8 mouse cellular contexts compared by ENCODE assay signal in genomic region chr14:23575951-23576350, GRCm38 (mm10).
A peak's percentile ranks its signal among the peaks of the same experiment; 100 is the strongest.
DNase-seq lines count a peak whose midpoint lies in the region; ATAC-seq and TF ChIP-seq lines count a peak whose summit lies in the region.

No protein-coding gene starts in this region.

- H3K9me3 ChIP-seq in hindbrain, postnatal 0 days (ENCODE audit: low read length): no peaks in the 10 kb centered on the region

- H3K4me1 ChIP-seq in hindbrain, postnatal 0 days (ENCODE audit: insufficient read depth, low read length): no peaks in the 10 kb centered on the region

- TF ChIP-seq CTCF in hindbrain, postnatal 0 days (IDR thresholded peaks at IDR 0.05; ENCODE audit: low read depth): peak; percentile 84

- no peak overlapping the region for H3K4me2 ChIP-seq in hindbrain, postnatal 0 days (ENCODE audit: low read depth, low read length)

- H3K27ac ChIP-seq in hindbrain, postnatal 0 days: no peak overlapping the region

- H3K36me3 ChIP-seq in hindbrain, postnatal 0 days (ENCODE audit: insufficient read depth, low read length): no peaks in the 10 kb centered on the region

- no peaks in the 10 kb centered on the region for H3K27me3 ChIP-seq in hindbrain, postnatal 0 days (ENCODE audit: insufficient read depth, low read length)

- WGBS in hindbrain, postnatal 0 days: 3% methylated on average over 2 of the region's 2 CpGs

- H3K4me3 ChIP-seq in hindbrain, postnatal 0 days (ENCODE audit: low read length): no peak overlapping the region

- peak; percentile 88 for ATAC-seq in hindbrain, postnatal 0 days

- no peak overlapping the region for H3K9ac ChIP-seq in hindbrain, postnatal 0 days (replicated peaks; ENCODE audit: low read length)

- DNase-seq in gastrocnemius, postnatal 10 days: peak; percentile 14
- no peak for DNase-seq in gastrocnemius, postnatal 14 days
- DNase-seq in 3134 (ENCODE audit: extremely low read depth, insufficient read length, low spot score): peak; percentile 2
- DNase-seq in adrenal gland, postnatal 36 days: peak; percentile 23 to 51
- DNase-seq in hindbrain, postnatal 0 days (ENCODE audit: low spot score): peak; percentile 77
- peak; percentile 29 for DNase-seq in retina, adult 2 months (ENCODE audit: low read depth, low spot score)
- no peak for DNase-seq in c-Kit-positive CD71-positive TER-119-positive erythroid progenitor cells, embryonic 14.5 days (ENCODE audit: low spot score)
- DNase-seq in urinary bladder, postnatal 36 days (ENCODE audit: low spot score in 2 of 2): no peak

- intact Hi-C loops in gastrocnemius, postnatal 14 days (cut with DNase I; ENCODE audit: low total_unique reads): no loop called here

Comparison
In these comparisons a context has a peak if more than half of its experiments do, and no peak if none do; other contexts are left out.
1. DNase-seq: peak in gastrocnemius, postnatal 10 days (single experiment), 3134 (single experiment), adrenal gland, postnatal 36 days (2 of 2), hindbrain, postnatal 0 days (single experiment) and retina, adult 2 months (single experiment); none in gastrocnemius, postnatal 14 days (single experiment), c-Kit-positive CD71-positive TER-119-positive erythroid progenitor cells, embryonic 14.5 days (single experiment) and urinary bladder, postnatal 36 days (0 of 2).